Mouse (Mus musculus): ENCODE data around the gene Ercc6l. TPM values are rescaled to one million over a fixed set of nuclear protein-coding genes. Genes with fewer than 3 reads are reported as not detected.
"Not testable (repeated sequence)": the region's sequence is repeated elsewhere in the genome, so short reads cannot be mapped to it uniquely, and the experiment has no call there.

Ercc6l gene
- polyA plus RNA-seq, 1 experiment from 2014 or later, result 16.8 TPM

- no peak for ATAC-seq (ENCODE audit: low read depth)
- Histone ChIP-seq H3K9me3 (ENCODE audit: control insufficient read depth, low read length) (no peaks in the 10 kb centered on the region), H3K4me1 (replicated peaks; ENCODE audit: control insufficient read depth, insufficient read depth, low read length) (0 out of 2 replicates have a peak, but pooled peaks cover 3% of the 10 kb centered on the region), H3K27me3 (ENCODE audit: control insufficient read depth, insufficient read depth, low read depth, low read length) (no peaks in the 10 kb centered on the region), H3K9ac (ENCODE audit: low read length) (no peak overlapping the region), H3K4me3 (ENCODE audit: low read length) (no peak overlapping the region), H3K36me3 (ENCODE audit: control insufficient read depth, insufficient read depth, low read length) (peaks cover 3% of the 10 kb centered on the region), H3K27ac (ENCODE audit: low read length) (no peak overlapping the region), H3K4me2 (ENCODE audit: low read depth, low read length) (no peak overlapping the region)
- 84% methylated on average over 2 of the region's 2 CpGs for WGBS
Measured at GRCm38 (mm10) chrX:102121321-102121720, 35.6 kb downstream of the Ercc6l start.

- ATAC-seq (ENCODE audit: low read depth), result peak; percentile 99
- H3K27ac ChIP-seq (ENCODE audit: low read length), result no peak within 1 kb of the TSS
Measured at GRCm38 (mm10) chrX:102119042-102119864, 37.6 kb downstream of the Ercc6l start, which contains the start of gene Pin4. TSS of gene Pin4 (plus strand) at chrX:102119447.

DNA sequence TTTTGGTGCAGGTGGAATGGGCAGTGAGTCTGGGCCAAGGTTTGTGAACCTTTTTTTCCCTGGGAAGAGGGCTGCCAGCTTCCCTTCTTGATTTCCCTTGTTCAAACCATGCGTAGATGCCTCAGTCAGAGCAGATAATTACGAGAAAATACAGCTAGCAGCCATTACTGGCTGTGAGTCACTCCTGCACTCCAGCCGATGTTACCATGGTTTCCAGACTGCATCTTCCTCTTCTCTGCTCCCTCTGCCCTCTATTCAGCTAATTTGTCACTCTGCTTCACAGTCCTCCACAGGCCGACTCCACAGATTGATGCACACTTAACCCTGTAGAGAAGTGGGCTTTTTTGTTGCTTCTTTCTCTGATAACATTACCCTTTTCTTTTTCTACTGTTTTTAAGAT lies 41.2 kb downstream of the Ercc6l start:
- 33% methylated on average over 4 of the region's 4 CpGs for WGBS

More at GRCm38 (mm10) chrX:102119042-102119864, 37.6 kb downstream of the Ercc6l start, which contains the start of gene Pin4:
- Histone ChIP-seq H3K27me3 (ENCODE audit: control insufficient read depth, insufficient read depth, low read depth, low read length) (peaks cover 2% of the 10 kb centered on the region; the same call in 1 of the 2 replicates), H3K9ac (ENCODE audit: low read length) (peak within 1 kb of the TSS; percentile 72), H3K4me1 (replicated peaks; ENCODE audit: control insufficient read depth, insufficient read depth, low read length) (0 out of 2 replicates have a peak, but pooled peaks cover 3% of the 10 kb centered on the region), H3K4me2 (ENCODE audit: low read depth, low read length) (peak within 1 kb of the TSS; percentile 56), H3K36me3 (ENCODE audit: control insufficient read depth, insufficient read depth, low read length) (peaks cover 2% of the 10 kb centered on the region; the same call in 1 of the 2 replicates), H3K4me3 (ENCODE audit: low read length) (peak within 1 kb of the TSS; percentile 68), H3K9me3 (ENCODE audit: control insufficient read depth, low read length) (no peaks in the 10 kb centered on the region)
- WGBS, result 15% methylated on average over 30 of the region's 30 CpGs

GRCm38 (mm10) chrX:102109349-102109748 lies 47.5 kb downstream of the Ercc6l start:
- H3K27me3 ChIP-seq (ENCODE audit: control insufficient read depth, insufficient read depth, low read depth, low read length); H3K27ac ChIP-seq (ENCODE audit: low read length); H3K4me3 ChIP-seq (ENCODE audit: low read length); H3K9me3 ChIP-seq (ENCODE audit: control insufficient read depth, low read length); H3K9ac ChIP-seq (ENCODE audit: low read length); H3K36me3 ChIP-seq (ENCODE audit: control insufficient read depth, insufficient read depth, low read length); H3K4me1 ChIP-seq (replicated peaks; ENCODE audit: control insufficient read depth, insufficient read depth, low read length); H3K4me2 ChIP-seq (ENCODE audit: low read depth, low read length); ATAC-seq (ENCODE audit: low read depth): not testable (repeated sequence)
- WGBS, result 69% methylated on average over 5 of the region's 5 CpGs

More for the DNA sequence above, 41.2 kb downstream of the Ercc6l start:
- Histone ChIP-seq H3K27ac (ENCODE audit: low read length) (no peak overlapping the region), H3K36me3 (ENCODE audit: control insufficient read depth, insufficient read depth, low read length) (no peaks in the 10 kb centered on the region), H3K4me1 (replicated peaks; ENCODE audit: control insufficient read depth, insufficient read depth, low read length) (0 out of 2 replicates have a peak, but pooled peaks cover 3% of the 10 kb centered on the region), H3K27me3 (ENCODE audit: control insufficient read depth, insufficient read depth, low read depth, low read length) (peaks cover 2% of the 10 kb centered on the region; the same call in 1 of the 2 replicates), H3K4me2 (ENCODE audit: low read depth, low read length) (no peak overlapping the region), H3K9ac (ENCODE audit: low read length) (no peak overlapping the region), H3K4me3 (ENCODE audit: low read length) (no peak overlapping the region), H3K9me3 (ENCODE audit: control insufficient read depth, low read length) (no peaks in the 10 kb centered on the region)
- ATAC-seq (ENCODE audit: low read depth), result no peak

GRCm38 (mm10) chrX:102103830-102104229 lies 53.1 kb downstream of the Ercc6l start:
- not testable (repeated sequence) for H3K36me3 ChIP-seq (ENCODE audit: control insufficient read depth, insufficient read depth, low read length); H3K4me2 ChIP-seq (ENCODE audit: low read depth, low read length); H3K9ac ChIP-seq (ENCODE audit: low read length); H3K27ac ChIP-seq (ENCODE audit: low read length); ATAC-seq (ENCODE audit: low read depth); H3K9me3 ChIP-seq (ENCODE audit: control insufficient read depth, low read length); H3K27me3 ChIP-seq (ENCODE audit: control insufficient read depth, insufficient read depth, low read depth, low read length); H3K4me3 ChIP-seq (ENCODE audit: low read length); H3K4me1 ChIP-seq (replicated peaks; ENCODE audit: control insufficient read depth, insufficient read depth, low read length)
- 46% methylated on average over 2 of the region's 2 CpGs for WGBS

DNA sequence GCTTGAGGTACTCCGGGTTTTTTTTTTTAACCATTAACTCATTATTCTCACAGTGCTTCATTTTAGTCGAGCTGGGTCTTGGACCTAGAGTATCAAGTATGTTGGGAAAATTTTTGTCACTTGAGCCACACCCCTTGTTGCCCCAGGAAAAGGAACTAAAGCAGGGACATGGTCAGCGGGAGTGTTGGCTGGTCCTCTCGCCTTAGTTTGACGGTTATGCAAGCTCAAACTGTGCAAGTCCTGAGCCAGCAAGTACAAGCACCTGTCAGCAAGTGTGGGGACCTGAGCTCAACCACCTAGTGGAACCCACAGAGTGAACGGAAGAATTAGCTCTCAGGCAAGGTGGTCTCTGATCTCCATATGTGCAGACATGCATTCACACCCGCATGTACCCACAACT lies 55.0 kb downstream of the Ercc6l start:
- H3K36me3 ChIP-seq (ENCODE audit: control insufficient read depth, insufficient read depth, low read length), result no peaks in the 10 kb centered on the region
- H3K27me3 ChIP-seq (ENCODE audit: control insufficient read depth, insufficient read depth, low read depth, low read length), result no peaks in the 10 kb centered on the region
- no peaks in the 10 kb centered on the region for H3K4me1 ChIP-seq (replicated peaks; ENCODE audit: control insufficient read depth, insufficient read depth, low read length)
- no peak overlapping the region for H3K9ac ChIP-seq (ENCODE audit: low read length)
- WGBS, result 54% methylated on average over 7 of the region's 7 CpGs
- H3K4me3 ChIP-seq (ENCODE audit: low read length), result no peak overlapping the region
- H3K9me3 ChIP-seq (ENCODE audit: control insufficient read depth, low read length), result no peaks in the 10 kb centered on the region
- ATAC-seq (ENCODE audit: low read depth), result no peak
- H3K4me2 ChIP-seq (ENCODE audit: low read depth, low read length), result no peak overlapping the region
- no peak overlapping the region for H3K27ac ChIP-seq (ENCODE audit: low read length)

DNA sequence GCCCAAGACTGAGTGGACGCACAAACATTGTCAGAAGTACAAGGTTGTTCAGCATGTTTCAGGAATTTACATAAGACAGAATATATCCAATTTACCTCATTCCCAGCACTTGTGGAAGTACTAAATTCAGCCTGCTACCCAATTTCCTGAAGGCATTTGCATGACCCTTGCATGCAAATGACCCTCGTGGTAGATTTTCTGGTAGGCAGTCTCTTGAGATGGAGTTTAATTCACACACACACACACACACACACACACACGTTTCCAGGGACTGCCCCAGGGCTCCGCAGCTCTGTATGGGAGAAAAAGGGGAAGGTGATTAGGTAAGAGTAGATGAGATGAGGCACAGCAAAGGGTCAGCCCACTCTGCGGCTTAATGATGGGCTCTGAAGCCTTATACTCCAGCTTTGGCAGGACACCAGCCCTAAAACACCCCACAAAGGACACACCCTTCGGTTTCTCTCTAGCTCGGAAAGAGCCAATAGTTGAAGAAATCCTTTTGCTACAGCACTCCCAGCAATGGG lies 62.4 kb downstream of the Ercc6l start:
- no peak overlapping the region for H3K27ac ChIP-seq (ENCODE audit: low read length)
- 79% methylated on average over 6 of the region's 7 CpGs for WGBS
- ATAC-seq (ENCODE audit: low read depth), result no peak

More for the DNA sequence above, 62.4 kb downstream of the Ercc6l start:
- Histone ChIP-seq H3K36me3 (ENCODE audit: control insufficient read depth, insufficient read depth, low read length) (no peaks in the 10 kb centered on the region), H3K4me2 (ENCODE audit: low read depth, low read length) (no peak overlapping the region), H3K9me3 (ENCODE audit: control insufficient read depth, low read length) (no peaks in the 10 kb centered on the region), H3K4me3 (ENCODE audit: low read length) (no peak overlapping the region), H3K27me3 (ENCODE audit: control insufficient read depth, insufficient read depth, low read depth, low read length) (no peaks in the 10 kb centered on the region), H3K9ac (ENCODE audit: low read length) (no peak overlapping the region), H3K4me1 (replicated peaks; ENCODE audit: control insufficient read depth, insufficient read depth, low read length) (no peaks in the 10 kb centered on the region)

Other genes with a start within 250 kb of the Ercc6l start
- 1.8 and 2.9 TPM in 2 replicates for gene Rtl5, start 85.8 kb downstream of the Ercc6l start, polyA plus RNA-seq (2015; fragmentation: Nextera tagmentation; extraction: Ambion mirVana)
- gene Pin4, start 37.6 kb downstream of the Ercc6l start, polyA plus RNA-seq (2015; fragmentation: Nextera tagmentation; extraction: Ambion mirVana), result 63.7 and 66.8 TPM in 2 replicates
- 780 and 798 TPM in 2 replicates for gene Rps4x, start 32.3 kb upstream of the Ercc6l start, polyA plus RNA-seq (2015; fragmentation: Nextera tagmentation; extraction: Ambion mirVana)
- 17.8 and 18.8 TPM in 2 replicates for gene Cited1, start 95.1 kb upstream of the Ercc6l start, polyA plus RNA-seq (2015; fragmentation: Nextera tagmentation; extraction: Ambion mirVana)

All from lung, embryonic 16.5 days (tissue).